22 mouse cellular contexts compared by ENCODE assay signal in genomic region chr6:82759241-82759640, GRCm38 (mm10). TPM values are rescaled to one million over a fixed set of nuclear protein-coding genes. Genes with fewer than 3 reads are reported as not detected.
A peak's percentile ranks its signal among the peaks of the same experiment; 100 is the strongest.
DNase-seq lines count a peak whose midpoint lies in the region; ATAC-seq and TF ChIP-seq lines count a peak whose summit lies in the region.
"Had no signal": no experiment of that assay in that cellular context is flagged by ENCODE, and none has a peak within 500 bp of the region (broad histone marks: within the 10 kb centered on the region; RNA-seq: fewer than 3 reads in every experiment).

No protein-coding gene starts in this region.

- no peaks in the 10 kb centered on the region for H3K79me2 ChIP-seq in heart, adult 2 months (replicated peaks; ENCODE audit: control insufficient read depth, insufficient read depth, low read length)

- DNase-seq in heart, adult 2 months, result no peak
- no peak for DNase-seq in heart, adult 9 months (ENCODE audit: low spot score in 2 of 2)
- DNase-seq in heart, postnatal 0 days (ENCODE audit: low spot score), result no peak
- DNase-seq in heart, postnatal 4 days, result no peak
- DNase-seq in left cerebral cortex, postnatal 10 days (ENCODE audit: extremely low spot score in 1 of 2, low spot score in 2 of 2), result no peak
- DNase-seq: adrenal gland, adult 8-10 months; adrenal gland, postnatal 25 days; cerebellum, adult 11 months; cerebellum, adult 9-10 months; gastrocnemius, postnatal 14 days; heart, postnatal 14 days; kidney, adult 2 months had no signal

- peaks cover 14% of the 10 kb centered on the region for H3K4me1 ChIP-seq in heart, adult 2 months (ENCODE audit: control insufficient read depth, insufficient read depth, low read length)
- peaks cover 62% of the 10 kb centered on the region for H3K4me1 ChIP-seq in heart, postnatal 0 days (ENCODE audit: control insufficient read depth, insufficient read depth)
- peaks cover 19% of the 10 kb centered on the region for H3K4me1 ChIP-seq in ES-Bruce4 (ENCODE audit: control insufficient read depth, insufficient read depth, low read length)
- H3K4me1 ChIP-seq: hindbrain, embryonic 15.5 days had no signal

- peaks cover 7% of the 10 kb centered on the region for H3K36me3 ChIP-seq in heart, adult 2 months (ENCODE audit: control insufficient read depth, insufficient read depth, low read length)
- 0 out of 2 replicates have a peak, but pooled peaks cover 5% of the 10 kb centered on the region for H3K36me3 ChIP-seq in heart, postnatal 0 days (replicated peaks; ENCODE audit: control insufficient read depth, insufficient read depth, low read length)
- peaks cover 27% of the 10 kb centered on the region for H3K36me3 ChIP-seq in ES-Bruce4 (ENCODE audit: control insufficient read depth, insufficient read depth, low read length, poor library complexity, severe bottlenecking)
- H3K36me3 ChIP-seq: heart, embryonic 15.5 days; hindbrain, embryonic 12.5 days; hindbrain, embryonic 15.5 days had no signal

- no peak for ATAC-seq in heart, postnatal 0 days (ENCODE audit: insufficient read depth, low read depth)
- no peak for ATAC-seq in CD4-positive, CD25-positive, alpha-beta regulatory T cell, adult 4 months
- ATAC-seq: activated CD4-positive, CD25-positive, alpha-beta regulatory T cell, adult 4 months; forebrain, embryonic 13.5 days; forebrain, embryonic 16.5 days; intestine, postnatal 0 days had no signal

- no peak overlapping the region for H3K4me2 ChIP-seq in heart, postnatal 0 days (ENCODE audit: low read depth, low read length)
- H3K4me2 ChIP-seq: forebrain, embryonic 13.5 days; heart, embryonic 15.5 days; hindbrain, embryonic 12.5 days; hindbrain, embryonic 15.5 days had no signal

- no peaks in the 10 kb centered on the region for H3K27me3 ChIP-seq in heart, adult 2 months (ENCODE audit: control insufficient read depth, insufficient read depth, low read length)
- no peaks in the 10 kb centered on the region for H3K27me3 ChIP-seq in heart, postnatal 0 days (ENCODE audit: control insufficient read depth, insufficient read depth, low read length)
- no peaks in the 10 kb centered on the region for H3K27me3 ChIP-seq in ES-Bruce4 (ENCODE audit: control insufficient read depth, insufficient read depth, low read length, poor library complexity, severe bottlenecking)
- H3K27me3 ChIP-seq: forebrain, embryonic 13.5 days; heart, embryonic 15.5 days; hindbrain, embryonic 12.5 days; hindbrain, embryonic 15.5 days had no signal

- H3K27ac ChIP-seq in heart, adult 2 months, result peak overlapping the region; percentile 84
- 0 out of 2 replicates have a peak overlapping the region, but pooled peaks have one; percentile 88 for H3K27ac ChIP-seq in heart, postnatal 0 days (ENCODE audit: low read depth)
- no peak overlapping the region for H3K27ac ChIP-seq in ES-Bruce4 (ENCODE audit: insufficient read depth, low read length)
- H3K27ac ChIP-seq: forebrain, embryonic 10.5 days; forebrain, embryonic 13.5 days; hindbrain, embryonic 12.5 days; hindbrain, embryonic 15.5 days had no signal

- no peak for TF ChIP-seq EP300 in heart, adult 2 months (IDR thresholded peaks at IDR 0.05; ENCODE audit: insufficient read depth, low read depth, low read length)
- TF ChIP-seq EP300 in heart, postnatal 0 days (IDR thresholded peaks at IDR 0.05; ENCODE audit: low read depth), result no peak
- TF ChIP-seq EP300 in ES-Bruce4 (IDR thresholded peaks at IDR 0.05; ENCODE audit: insufficient read depth, low read depth, low read length), result no peak

- H3K9ac ChIP-seq in heart, adult 2 months (ENCODE audit: low read depth, low read length), result no peak overlapping the region
- H3K9ac ChIP-seq in heart, postnatal 0 days (replicated peaks; ENCODE audit: low read depth, low read length), result no peak overlapping the region
- H3K9ac ChIP-seq in ES-Bruce4 (ENCODE audit: low read depth, poor library complexity, severe bottlenecking), result 0 out of 2 replicates have a peak overlapping the region, but pooled peaks have one; percentile 26
- H3K9ac ChIP-seq: forebrain, embryonic 13.5 days; heart, embryonic 15.5 days; hindbrain, embryonic 12.5 days; hindbrain, embryonic 15.5 days had no signal

- 88% methylated on average over 5 of the region's 5 CpGs for WGBS in heart, adult 2 months
- 97% methylated on average over 5 of the region's 5 CpGs for WGBS in heart, postnatal 0 days

- TF ChIP-seq POLR2A in heart, adult 2 months (IDR thresholded peaks at IDR 0.05; ENCODE audit: insufficient read depth, low read depth, low read length), result no peak
- no peak for TF ChIP-seq POLR2A in ES-Bruce4 (IDR thresholded peaks at IDR 0.05; ENCODE audit: insufficient read depth, low read length)

- H3K4me3 ChIP-seq in heart, adult 2 months, result no peak overlapping the region
- H3K4me3 ChIP-seq in heart, postnatal 0 days (ENCODE audit: low read depth, low read length), result no peak overlapping the region
- no peak overlapping the region for H3K4me3 ChIP-seq in ES-Bruce4 (ENCODE audit: low read depth, low read length)
- H3K4me3 ChIP-seq: forebrain, embryonic 10.5 days; forebrain, embryonic 13.5 days; heart, embryonic 15.5 days; hindbrain, embryonic 12.5 days; hindbrain, embryonic 15.5 days had no signal

- no peaks in the 10 kb centered on the region for H3K9me3 ChIP-seq in heart, postnatal 0 days (replicated peaks; ENCODE audit: control insufficient read depth, low read length)
- no peaks in the 10 kb centered on the region for H3K9me3 ChIP-seq in ES-Bruce4 (replicated peaks; ENCODE audit: control insufficient read depth, insufficient read depth, low read length, poor library complexity, severe bottlenecking)
- H3K9me3 ChIP-seq: forebrain, embryonic 10.5 days; forebrain, embryonic 13.5 days; heart, embryonic 15.5 days; hindbrain, embryonic 12.5 days; hindbrain, embryonic 15.5 days had no signal

- intact Hi-C loops in heart, adult 2 months (cut with DNase I), result no loop called here
- intact Hi-C loops in left cerebral cortex, postnatal 10 days (cut with DNase I), result no loop called here

- no peak for TF ChIP-seq CTCF in heart, adult 2 months (IDR thresholded peaks at IDR 0.05)
- TF ChIP-seq CTCF in heart, postnatal 0 days (IDR thresholded peaks at IDR 0.05; ENCODE audit: low read depth), result no peak
- TF ChIP-seq CTCF in ES-Bruce4 (IDR thresholded peaks at IDR 0.05; ENCODE audit: low read depth, low read length), result no peak

RNA-seq across cellular contexts. Expression of gene Hk2, which starts 15.0 kb away (rescaled TPM):
- total RNA-seq in heart, adult 2 months (2021), result 100 to 1,000 TPM; 325 to 363 TPM
- 104 and 173 TPM in 2 replicates for polyA plus RNA-seq in heart, adult 2 months (2012; rRNA removed)
- total RNA-seq in heart, postnatal 0 days (2014; rRNA removed; ENCODE audit: low replicate concordance), result 39.7 and 50.9 TPM in 2 replicates
- 29.2 and 29.7 TPM in 2 replicates for polyA plus RNA-seq in heart, postnatal 0 days (2015; fragmentation: Nextera tagmentation; extraction: Ambion mirVana)
- total RNA-seq in heart, postnatal 4 days (2021), result 10 to 100 TPM; 86.8 to 96.6 TPM
- 78.6 and 83.0 TPM in 2 replicates for polyA plus RNA-seq in ES-Bruce4 (2011; ENCODE audit: insufficient read depth, insufficient read length, low read depth, missing spikeins)
- total RNA-seq in left cerebral cortex, postnatal 10 days (2021), result 1 to 10 TPM; 3.6 to 4.5 TPM
- 1 to 10 TPM; 3.0 TPM for polyA plus RNA-seq in CD4-positive, CD25-positive, alpha-beta regulatory T cell, adult 4 months (2017; shearing (Covaris generic))

RNA-seq across cellular contexts. Expression of gene Pole4, which starts 54.1 kb away (rescaled TPM):
- 10 to 100 TPM; 15.5 to 16.7 TPM for total RNA-seq in heart, adult 2 months (2021)
- 9.2 and 19.5 TPM in 2 replicates for polyA plus RNA-seq in heart, adult 2 months (2012; rRNA removed)
- total RNA-seq in heart, postnatal 0 days (2014; rRNA removed; ENCODE audit: low replicate concordance), result 26.8 and 59.9 TPM in 2 replicates
- 65.8 and 71.8 TPM in 2 replicates for polyA plus RNA-seq in heart, postnatal 0 days (2015; fragmentation: Nextera tagmentation; extraction: Ambion mirVana)
- total RNA-seq in heart, postnatal 4 days (2021), result 10 to 100 TPM; 47.0 to 47.2 TPM
- polyA plus RNA-seq in ES-Bruce4 (2011; ENCODE audit: insufficient read depth, insufficient read length, low read depth, missing spikeins), result 54.0 and 61.1 TPM in 2 replicates
- 10 to 100 TPM; 47.6 to 53.1 TPM for total RNA-seq in left cerebral cortex, postnatal 10 days (2021)
- 10 to 100 TPM; 42.8 to 72.2 TPM for polyA plus RNA-seq in CD4-positive, CD25-positive, alpha-beta regulatory T cell, adult 4 months (2017; shearing (Covaris generic))
